Mouse (Mus musculus) gastrocnemius, adult 18-20 months (tissue): Measurements from ENCODE around the gene Tmem240. TPM values are rescaled to one million over a fixed set of nuclear protein-coding genes. Genes with fewer than 3 reads are reported as not detected.
"Not testable (repeated sequence)": the region's sequence is repeated elsewhere in the genome, so short reads cannot be mapped to it uniquely, and the experiment has no call there.

Experiments
- DNase-seq: peaks from one replicate; pipeline ENCODE4 v3.0.0; 2021; ENCODE audit warnings: low spot score
- total RNA-seq, 2 experiments: library from RNA; stranded (reverse); gene quantifications; 2 replicates each; pipeline ENCODE4 v1.2.3; 2021

The Tmem240 gene
- total RNA-seq, 2 experiments from 2014 or later, result 0.07 to 0.25 TPM

- peak; percentile 93 for DNase-seq
Observed at GRCm38 (mm10) chr4:155769880-155770512, 35.4 kb downstream of the Tmem240 start.

- DNase-seq, result peak; percentile 89
Observed at GRCm38 (mm10) chr4:155770626-155771025, 36.0 kb downstream of the Tmem240 start.

GRCm38 (mm10) chr4:155771706-155772105 lies 37.1 kb downstream of the Tmem240 start:
- no peak for DNase-seq

GRCm38 (mm10) chr4:155772786-155773185 lies 38.2 kb downstream of the Tmem240 start:
- no peak for DNase-seq

GRCm38 (mm10) chr4:155773335-155774078 lies 38.9 kb downstream of the Tmem240 start:
- DNase-seq, result no peak

GRCm38 (mm10) chr4:155774280-155774754 lies 39.7 kb downstream of the Tmem240 start, which contains the start of gene Vwa1:
Gene Vwa1 (minus strand): TSS chr4:155774698.
- DNase-seq, result peak; percentile 93

GRCm38 (mm10) chr4:155774971-155775740 lies 40.6 kb downstream of the Tmem240 start:
- DNase-seq, result peak; percentile 76

- no peak for DNase-seq
Observed at GRCm38 (mm10) chr4:155775855-155776254, 41.3 kb downstream of the Tmem240 start.

- DNase-seq, result no peak
Observed at GRCm38 (mm10) chr4:155776704-155777335, 42.2 kb downstream of the Tmem240 start.

- DNase-seq, result no peak
Observed at GRCm38 (mm10) chr4:155777816-155778215, 43.2 kb downstream of the Tmem240 start.

GRCm38 (mm10) chr4:155779498-155779897 lies 44.9 kb downstream of the Tmem240 start:
- DNase-seq, result no peak

GRCm38 (mm10) chr4:155780895-155781294 lies 46.3 kb downstream of the Tmem240 start:
- peak; percentile 94 for DNase-seq

- no peak for DNase-seq
Observed at GRCm38 (mm10) chr4:155783486-155784080, 49.0 kb downstream of the Tmem240 start.

- DNase-seq, result peak; percentile 89
Observed at GRCm38 (mm10) chr4:155784081-155784701, 49.6 kb downstream of the Tmem240 start.

GRCm38 (mm10) chr4:155785246-155785645 lies 50.6 kb downstream of the Tmem240 start:
- DNase-seq, result no peak

GRCm38 (mm10) chr4:155785819-155786218 lies 51.2 kb downstream of the Tmem240 start, which contains the start of gene Tmem88b:
Gene Tmem88b (minus strand): TSS chr4:155785874.
- no peak for DNase-seq

GRCm38 (mm10) chr4:155788300-155788699 lies 53.7 kb downstream of the Tmem240 start:
- DNase-seq, result no peak

GRCm38 (mm10) chr4:155788833-155789232 lies 54.2 kb downstream of the Tmem240 start:
- not testable (repeated sequence) for DNase-seq

- no peak for DNase-seq
Observed at GRCm38 (mm10) chr4:155790021-155790489, 55.5 kb downstream of the Tmem240 start, which contains the start of gene Ankrd65. Gene Ankrd65 (plus strand): TSS chr4:155790439.
